In genomic region chr5:121842665-121843118, GRCm38 (mm10) we compare ENCODE assay signal across 1 mouse cellular context.
A peak's percentile ranks its signal among the peaks of the same experiment; 100 is the strongest.
TF ChIP-seq lines count a peak whose summit lies in the region.

No protein-coding gene starts in this region.

TF ChIP-seq in CH12.LX, 34 proteins besides CTCF, POLR2A, EP300 and RAD21 (continued from another document):
- TF ChIP-seq NELFE (IDR thresholded peaks at IDR 0.05; ENCODE audit: low read depth, low read length) (peak; percentile 63; the same call in 1 of the 2 replicates), TCF12 (IDR thresholded peaks at IDR 0.05; ENCODE audit: low read depth, low read length) (0 out of 2 replicates have a peak, but pooled peaks have one; percentile 48), MXI1 (IDR thresholded peaks at IDR 0.05; ENCODE audit: low read depth, low read length) (peak; percentile 60; the same call in 1 of the 2 replicates)
